Mouse (Mus musculus) frontal cortex, postnatal 25 days (tissue): Measurements from ENCODE around the gene Cpox.
"Not testable (repeated sequence)": the region's sequence is repeated elsewhere in the genome, so short reads cannot be mapped to it uniquely, and the experiment has no call there.

ENCODE experiments used
- DNase-seq, 2 experiments: peaks; one replicate each; pipeline ENCODE4 v3.0.0; 2022; ENCODE audit warnings: low spot score in 2 of 2

Cpox gene

DNA sequence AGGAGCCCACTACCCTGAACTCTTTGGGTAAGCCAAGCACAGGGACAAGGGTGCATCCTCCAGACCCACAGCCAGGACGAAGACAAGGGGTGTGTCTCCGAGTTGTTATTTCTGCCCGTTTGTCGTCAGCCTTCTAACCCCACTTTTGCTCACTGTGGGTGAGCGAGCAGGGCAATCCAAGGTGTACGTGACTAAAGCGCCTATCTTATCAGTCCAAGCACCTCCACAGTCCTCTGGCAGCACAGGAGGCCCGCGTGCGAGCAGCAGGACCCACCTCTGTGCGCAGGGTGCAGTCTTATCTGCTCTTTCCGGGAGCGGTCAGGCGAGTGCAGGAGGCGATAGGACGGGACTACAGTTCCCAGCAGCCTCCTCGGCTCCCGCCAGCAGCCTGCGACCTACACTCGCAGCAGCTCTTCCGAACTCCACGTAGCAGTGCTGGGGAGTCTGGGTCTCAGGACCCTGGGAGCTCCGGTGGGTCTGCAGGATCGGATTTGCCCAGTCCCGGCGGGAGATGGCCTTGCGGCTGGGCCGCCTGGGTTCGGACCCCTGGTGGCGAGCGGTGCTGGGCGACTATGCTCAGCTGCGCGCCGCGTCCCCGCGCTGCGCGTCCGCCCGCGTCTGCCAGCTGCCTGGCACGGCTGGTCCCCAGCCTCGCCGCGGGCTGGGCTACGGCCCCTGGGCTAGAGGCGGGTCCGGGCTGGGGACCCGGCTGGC, at the start of gene Cpox:
Gene Cpox (plus strand): TSS at position 376 of the 714 bp plus-strand sequence.
- DNase-seq: peak; percentile 74 to 76

DNA sequence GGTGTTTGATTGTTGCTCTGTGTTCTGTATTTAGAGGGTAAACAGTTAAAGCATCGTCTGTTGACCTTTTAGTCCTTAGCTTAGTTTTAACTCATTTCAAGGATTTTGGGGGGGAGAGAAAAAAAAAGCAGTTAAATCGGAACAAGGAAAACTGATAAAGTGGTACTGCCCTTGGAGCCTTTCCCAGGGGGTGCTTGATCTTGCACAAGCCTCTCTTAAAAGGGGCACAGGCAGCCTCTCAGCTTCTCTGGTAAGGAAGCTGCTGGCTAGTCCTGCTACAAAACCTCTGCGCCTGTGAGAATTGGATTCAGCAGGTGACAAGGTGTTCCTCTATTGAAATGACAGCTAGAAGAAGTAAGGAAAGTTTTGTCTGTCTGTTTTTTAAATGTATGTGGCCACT, 47.7 kb upstream of the Cpox start:
- DNase-seq: no peak

DNA sequence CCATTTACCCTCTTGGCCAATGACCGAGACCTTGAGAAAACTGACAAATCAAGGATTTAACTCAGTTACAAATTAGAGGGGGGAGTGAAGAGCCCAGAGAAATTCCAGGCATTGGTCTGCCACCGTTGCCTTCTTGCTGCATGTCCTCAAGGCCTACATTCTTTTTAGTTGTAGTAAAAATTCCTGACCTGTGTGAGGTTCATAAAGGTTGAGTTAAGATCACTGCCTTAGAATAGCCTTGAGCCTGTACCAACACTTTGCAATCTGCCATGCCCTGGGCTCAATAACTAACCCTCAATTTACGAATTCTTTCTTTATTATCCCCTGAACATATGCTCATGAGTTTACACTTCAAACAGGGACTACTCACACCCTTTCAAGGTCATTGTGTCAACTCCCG, 47.0 kb upstream of the Cpox start:
- DNase-seq: no peak

DNA sequence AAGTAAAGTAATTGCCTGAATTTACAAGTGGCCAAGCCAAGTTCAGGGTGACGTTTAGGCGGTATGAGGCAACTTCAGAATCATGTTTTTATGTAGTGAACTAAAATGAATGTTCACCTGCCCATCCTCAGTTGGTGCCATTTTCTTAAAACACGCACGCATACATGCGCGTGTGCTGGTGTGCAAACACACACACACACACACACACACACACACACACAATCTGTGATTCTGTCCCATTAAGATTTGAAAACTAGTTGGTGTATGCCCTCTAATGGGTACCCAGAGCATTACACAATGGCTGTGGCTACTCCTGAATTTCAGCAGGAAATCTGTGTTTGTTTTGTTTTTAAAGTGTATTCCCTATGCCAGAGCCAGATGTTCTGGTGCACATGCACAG, 46.1 kb upstream of the Cpox start:
- peak; percentile 9 to 27 for DNase-seq

DNA sequence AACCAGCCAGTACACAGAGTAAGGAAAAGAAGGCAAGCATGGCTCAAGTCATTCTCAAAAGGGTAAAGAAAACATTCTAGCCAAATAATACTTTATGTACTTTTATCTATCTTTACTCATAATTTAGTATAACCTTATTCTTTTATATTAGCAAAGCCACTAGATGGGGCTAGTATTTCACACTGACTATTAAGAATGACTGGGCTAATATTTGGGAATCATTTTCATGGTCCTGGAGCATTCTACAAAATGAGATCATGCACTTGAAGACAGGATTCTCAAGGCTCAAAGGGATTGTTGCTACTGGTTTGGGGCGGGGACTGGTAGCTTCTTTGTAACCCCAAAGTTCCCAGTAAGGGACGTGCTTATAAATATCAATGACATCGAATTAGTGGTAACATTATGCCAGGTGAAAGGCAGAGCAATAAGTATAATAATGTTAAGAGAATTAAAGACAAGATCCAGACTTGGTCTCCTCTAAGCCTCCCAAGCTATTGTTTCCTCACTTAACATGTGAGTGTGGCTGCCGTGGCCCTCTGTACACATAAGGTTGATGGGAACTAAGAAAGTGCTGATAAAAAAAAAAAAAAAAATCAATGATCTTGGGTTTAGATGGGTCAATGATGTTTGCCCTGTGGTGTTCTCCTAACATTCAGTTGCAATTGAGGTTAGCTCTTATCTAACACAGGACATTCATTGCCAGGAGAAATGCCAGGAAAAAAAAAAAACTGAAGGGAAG, 42.3 kb upstream of the Cpox start:
- no peak for DNase-seq

DNA sequence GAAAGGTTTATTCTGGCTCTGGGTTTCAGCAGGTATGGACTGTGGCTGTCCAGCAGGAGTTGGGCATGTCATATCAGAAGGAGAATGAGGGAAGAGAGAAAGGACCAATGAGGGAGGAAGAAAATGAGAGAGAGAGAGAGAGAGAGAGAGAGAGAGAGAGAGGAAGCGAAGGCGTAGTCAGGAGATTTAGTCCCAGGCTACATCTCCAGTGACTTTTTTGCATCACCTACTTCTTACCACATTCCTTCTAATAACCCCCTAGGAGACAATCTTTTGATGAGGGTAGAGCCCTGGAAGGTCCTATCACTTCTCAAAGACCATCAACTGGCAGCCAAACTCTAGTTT, 41.8 kb upstream of the Cpox start:
- DNase-seq: no peak

DNA sequence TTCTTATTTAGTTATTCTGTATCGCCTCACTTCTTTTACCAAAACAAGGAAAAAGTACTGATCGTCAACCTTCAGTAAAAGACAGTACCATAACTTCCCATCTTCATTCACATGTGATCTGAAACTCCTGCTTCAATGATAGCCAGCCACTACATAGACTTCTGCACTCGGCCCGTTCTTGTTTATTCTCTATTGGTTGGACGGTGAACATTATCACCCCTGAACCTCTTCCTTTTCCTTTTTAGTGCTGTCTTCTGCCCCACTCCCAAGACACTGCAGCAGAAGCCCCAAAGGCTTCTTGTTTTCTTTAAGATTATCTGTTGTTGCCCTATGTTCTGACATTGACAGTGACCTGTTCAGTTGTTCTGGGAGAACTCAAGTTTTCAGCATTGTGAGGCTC, 41.1 kb upstream of the Cpox start:
- DNase-seq: no peak

DNA sequence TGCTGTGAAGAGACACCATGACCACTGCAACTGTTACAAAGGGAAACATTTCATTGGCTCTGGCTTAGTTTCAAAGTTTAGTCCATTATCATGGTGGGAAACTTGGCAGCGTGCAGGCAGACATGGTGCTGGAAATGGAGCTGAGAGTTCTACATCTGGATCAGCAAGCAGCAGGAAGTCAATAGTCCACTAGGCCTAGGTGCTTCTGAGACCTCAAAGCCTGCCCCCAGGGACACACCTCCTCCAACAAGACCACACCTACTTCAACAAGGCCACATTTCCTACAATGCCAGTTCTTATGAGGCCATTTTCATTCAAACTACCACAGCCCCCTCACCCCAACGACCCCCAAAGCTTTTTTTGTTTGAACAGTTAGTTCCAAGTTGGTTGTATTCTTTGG, 40.4 kb upstream of the Cpox start:
- DNase-seq: no peak

DNA sequence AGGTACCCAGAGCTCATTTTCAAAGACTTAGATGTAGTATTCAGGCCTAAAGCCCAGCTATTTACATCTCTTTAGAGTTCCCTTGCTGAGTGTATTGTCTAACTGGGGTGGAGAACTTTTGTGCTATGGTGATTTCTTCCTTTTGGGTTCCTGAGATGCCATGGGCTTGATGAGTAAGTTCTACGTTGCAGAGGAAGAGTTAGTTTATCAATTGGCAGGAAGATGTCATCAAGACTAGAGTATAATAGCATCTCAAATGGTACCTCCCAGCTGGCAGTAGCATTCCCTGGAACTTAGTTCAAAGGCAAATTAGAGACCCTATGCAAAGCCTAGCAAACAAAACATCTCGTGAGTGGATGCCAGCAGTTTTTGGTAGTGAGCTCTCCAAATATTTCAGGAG, 34.2 kb upstream of the Cpox start:
- DNase-seq: no peak

DNA sequence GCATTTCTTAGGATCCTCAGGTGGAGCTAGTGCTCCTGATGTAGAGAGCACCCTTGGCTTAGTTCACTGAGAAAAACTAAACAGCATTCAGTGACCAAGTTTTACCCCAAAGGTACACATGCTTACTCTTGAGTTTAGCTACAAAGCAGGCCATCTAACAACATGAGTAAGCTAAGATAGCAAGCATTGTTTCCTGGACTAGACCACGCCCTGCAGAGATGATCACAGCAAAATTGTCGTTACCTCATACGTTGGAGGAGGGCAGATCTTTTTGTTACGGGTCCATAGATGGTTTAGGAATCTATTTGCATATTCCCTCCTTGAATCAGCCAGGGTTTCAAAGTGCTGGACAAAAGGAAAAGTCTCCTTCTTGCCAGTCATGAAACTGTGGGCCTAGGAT, 32.6 kb upstream of the Cpox start:
- no peak for DNase-seq

DNA sequence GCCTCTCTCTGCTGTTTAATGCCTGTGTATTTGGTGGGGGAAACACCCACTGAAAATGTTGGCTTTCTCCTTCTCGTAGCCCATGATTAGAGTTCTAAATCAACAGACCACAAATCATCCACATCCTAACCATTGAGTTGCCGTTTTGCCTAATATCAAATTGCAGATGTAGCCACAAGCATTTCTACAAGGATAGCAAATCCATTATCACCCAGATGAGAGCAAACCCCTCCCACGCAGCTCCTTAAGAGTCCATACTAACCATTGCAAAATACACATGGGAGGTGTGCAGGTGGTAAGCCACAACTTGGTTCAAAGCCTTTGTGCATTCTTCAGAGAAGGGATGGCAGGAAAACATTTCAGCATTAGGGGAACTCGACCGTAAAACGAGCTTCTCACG, 32.1 kb upstream of the Cpox start:
- DNase-seq: no peak

DNA sequence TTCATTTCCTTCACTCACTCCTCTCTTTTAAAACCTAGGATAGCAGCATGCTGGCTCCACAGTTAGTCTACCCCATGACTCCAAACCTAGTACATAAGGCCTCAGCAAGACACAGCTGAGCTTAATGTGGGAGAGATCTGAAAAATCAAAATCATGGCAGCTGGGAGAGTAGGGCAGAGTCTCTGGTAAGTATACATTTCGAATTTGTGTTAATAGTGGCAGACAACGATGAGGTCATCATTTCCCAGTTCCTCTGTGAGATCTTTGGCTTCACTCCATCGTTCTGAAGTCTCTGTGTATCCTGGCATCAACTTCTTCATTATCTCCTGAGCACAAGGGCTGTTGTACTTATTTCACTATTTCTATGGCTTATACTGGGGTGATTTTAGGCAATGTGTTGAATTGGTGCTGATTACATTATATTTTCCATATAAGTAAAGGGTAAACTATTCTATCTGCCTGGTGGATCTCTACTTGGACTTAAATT, 31.4 kb upstream of the Cpox start, which contains the start of gene E330017A01Rik:
Gene E330017A01Rik (minus strand): TSS at position 51 of the 487 bp plus-strand sequence.
- DNase-seq: no peak

DNA sequence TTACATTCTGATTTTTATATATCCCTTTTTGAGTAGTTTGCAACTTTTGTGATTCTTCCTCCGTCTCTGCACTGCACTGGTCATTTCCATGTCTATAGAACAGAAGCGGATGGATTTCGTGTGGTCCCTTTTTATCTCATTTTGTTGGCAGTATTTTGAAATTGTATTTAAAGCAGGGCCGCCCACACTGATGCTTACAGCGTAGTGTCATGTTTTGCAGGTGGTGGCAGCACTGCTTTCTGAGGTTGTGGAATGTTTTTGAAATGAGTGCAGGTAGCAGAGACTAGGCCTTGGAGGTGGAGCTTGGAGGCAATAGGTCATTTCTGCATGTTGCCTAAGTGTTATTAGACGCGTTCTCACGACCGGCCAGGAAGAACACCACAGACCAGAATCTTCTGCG, 20.1 kb upstream of the Cpox start:
- DNase-seq: no peak

DNA sequence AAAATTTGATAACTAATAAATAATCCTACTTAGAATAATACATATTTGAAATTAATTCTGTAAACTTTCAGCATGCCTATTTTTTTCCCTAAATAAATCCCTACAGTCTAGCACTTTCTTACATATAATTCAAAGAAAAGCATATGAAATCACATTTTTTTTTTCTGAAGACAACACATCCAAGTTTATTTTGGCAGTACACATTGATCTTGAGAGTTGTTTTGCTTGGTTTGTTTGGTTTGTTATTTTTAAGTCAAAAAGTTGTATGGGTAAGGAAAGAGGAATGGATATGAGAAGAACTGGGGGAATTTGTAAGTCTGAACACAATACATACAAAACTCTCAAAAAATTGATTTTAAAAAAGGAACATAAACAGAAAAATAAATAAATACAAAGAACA, 14.3 kb upstream of the Cpox start:
- DNase-seq: no peak

DNA sequence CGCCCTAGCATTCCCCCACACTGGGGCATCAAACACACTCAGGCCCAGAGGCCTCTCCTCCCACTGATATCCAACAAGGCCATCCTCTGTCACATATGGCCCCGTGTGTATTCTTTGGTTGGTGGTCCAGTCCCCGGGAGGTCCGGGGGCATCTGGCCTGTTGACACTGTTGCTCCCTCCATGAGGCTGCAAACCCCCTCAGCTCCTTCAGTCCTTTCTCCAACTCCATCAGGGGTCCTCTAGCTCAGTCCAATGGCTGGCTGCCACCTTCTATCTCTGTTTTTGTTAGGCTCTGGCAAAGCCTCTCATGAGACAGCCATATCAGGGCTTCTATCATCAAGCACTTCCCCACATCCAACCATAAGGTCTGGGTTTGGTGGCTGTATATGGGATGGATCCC, 13.6 kb upstream of the Cpox start:
- DNase-seq: no peak

DNA sequence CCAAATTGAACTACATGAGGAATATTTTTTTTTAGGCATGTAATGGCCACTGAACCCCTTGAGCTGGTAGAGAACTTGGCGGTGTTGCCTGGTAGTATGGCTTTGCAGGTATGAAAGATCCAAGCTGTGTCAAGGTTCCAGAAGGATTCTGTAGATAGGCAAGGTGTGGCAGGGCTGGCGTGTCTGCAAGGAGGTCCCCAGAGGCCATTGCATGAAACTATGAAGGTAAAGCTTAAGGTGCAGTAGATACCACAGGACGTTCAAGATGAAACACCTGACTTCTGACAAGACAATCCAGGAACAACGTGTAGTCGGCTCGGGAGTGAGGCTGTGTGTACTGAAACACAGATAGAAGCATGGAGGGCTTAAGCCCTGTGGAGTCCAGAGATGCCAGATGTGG, 11.4 kb upstream of the Cpox start:
- no peak for DNase-seq

DNA sequence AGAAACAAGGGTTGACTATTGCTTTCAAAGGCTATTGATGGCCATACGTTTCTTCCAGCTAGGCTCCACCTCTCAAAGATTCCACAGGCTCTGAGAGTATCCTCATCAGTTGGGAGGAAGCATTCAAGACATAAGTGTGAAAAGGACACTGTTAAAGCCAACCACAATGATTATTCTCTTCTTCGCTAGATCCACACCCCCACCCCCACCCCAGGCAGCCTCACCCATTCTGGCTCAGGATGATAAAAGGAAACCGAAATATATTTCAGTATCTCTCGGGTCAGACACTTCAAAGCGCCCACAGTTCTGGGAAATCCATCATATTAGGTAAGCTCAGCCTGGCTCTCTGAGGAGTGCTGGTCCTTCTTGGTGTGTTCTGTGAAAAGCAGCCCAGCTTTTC, 8.3 kb upstream of the Cpox start:
- no peak for DNase-seq

DNA sequence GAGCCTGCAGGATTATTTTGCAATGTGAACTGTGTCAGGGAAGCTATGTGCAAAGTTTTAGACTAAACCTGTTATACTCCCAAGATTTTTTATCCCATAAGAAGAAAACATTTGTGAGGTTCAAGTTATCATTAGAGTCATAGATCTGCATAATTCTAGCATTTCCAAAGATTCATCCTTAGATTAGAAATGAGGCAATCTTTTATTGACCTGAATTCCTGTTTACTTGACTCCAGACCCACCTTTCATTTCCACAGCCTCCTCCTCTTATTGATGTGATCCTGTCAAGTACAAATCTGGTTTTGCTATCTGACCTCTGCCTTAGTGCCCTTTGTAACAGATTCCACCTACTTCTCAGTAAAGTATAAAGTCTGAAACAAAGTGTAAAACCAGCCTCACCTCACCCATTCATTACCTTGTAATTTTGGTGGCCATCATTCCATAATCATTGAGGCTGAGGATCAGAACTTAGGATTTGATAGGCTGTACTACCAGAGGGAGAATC, 7.8 kb upstream of the Cpox start:
- no peak for DNase-seq

DNA sequence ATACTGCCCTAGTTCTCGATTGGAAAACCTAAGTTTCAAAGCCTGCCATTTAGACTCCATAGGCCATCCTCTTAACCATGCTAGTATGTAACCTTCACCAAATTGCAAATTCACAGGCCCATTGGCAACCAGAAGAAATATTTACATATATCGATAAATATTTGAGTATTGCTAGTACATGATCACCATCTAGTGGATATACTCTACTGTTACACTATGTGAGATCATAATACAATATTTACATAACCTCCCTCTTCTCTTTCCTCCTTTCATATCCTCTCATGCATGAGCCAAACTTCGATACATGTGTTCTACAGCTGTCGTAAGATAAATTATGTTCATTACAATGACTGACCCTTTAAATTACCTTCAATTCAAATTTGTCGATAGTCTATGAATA, 7.1 kb upstream of the Cpox start:
- no peak for DNase-seq

DNA sequence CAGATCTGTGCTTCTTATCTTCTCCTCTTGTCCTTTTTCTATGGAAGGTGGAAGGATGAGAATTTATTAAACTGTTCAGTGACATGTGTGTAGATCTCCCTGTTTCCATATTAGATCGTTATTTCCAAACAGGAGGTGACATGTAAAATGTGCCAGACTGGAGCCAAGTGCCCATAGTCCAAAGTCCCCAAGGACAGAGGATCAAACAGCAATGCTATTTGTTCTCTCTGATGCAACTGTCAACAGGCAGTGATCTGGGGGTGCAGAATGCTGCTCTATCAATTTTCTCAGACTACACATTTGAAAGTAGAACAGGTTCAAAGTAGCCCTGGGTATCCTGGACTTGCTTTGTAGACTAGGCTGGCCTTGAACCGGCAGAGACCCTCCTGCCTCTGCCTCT, 6.3 kb upstream of the Cpox start:
- DNase-seq: no peak

DNA sequence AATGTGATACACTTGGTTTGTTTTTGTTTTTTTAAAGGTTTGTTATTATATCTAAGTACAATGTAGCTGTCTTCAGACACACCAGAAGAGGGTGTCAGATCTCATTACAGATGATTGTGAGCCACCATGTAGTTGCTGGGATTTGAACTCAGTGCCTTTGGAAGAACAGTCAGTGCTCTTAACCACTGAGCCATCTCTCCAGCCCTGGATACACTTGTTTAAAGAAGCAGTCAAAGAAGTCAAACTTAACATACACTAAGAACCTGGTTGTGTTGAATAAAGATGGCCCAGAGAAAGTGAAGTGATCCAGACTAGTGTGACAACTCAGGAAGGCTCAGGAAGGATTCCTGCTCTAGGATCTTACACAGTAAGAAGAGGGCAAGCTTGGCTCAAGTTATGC, 5.0 kb upstream of the Cpox start:
- DNase-seq: not testable (repeated sequence)

DNA sequence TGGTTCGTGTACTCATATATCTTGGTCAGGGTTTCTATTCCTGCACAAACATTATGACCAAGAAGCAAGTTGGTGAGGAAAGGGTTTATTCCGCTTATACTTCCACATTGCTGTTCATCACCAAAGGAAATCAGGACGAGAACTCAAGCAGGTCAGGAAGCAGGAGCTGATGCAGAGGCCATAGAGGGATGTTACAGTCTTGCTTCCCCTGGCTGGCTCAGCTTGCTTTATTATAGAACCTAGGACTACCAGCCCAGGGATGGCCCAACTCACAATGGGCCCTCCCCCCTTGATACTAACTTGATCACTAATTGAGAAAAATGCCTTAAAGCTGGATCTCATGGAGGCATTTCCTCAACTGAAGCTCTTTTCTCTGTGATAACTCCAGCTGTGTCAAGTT, 3.4 kb upstream of the Cpox start:
- not testable (repeated sequence) for DNase-seq

DNA sequence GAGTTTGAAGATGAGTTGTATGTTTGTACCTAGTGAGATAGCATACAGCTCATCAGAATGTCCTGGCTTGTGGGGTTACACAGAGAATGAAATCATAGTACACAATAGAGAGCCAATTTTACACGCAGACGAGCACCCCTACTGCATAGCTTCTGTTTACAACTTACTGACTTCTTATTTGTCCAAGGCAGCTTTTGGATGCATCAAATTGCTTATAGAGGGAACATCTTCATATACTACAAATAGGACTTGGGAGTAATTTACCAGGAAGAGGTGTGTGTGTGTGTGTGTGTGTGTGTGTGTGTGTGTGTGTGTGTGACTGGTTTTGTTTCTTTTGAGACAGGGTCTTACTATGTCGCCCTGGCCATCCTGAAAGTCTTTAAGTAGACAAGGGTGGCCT, 1.5 kb upstream of the Cpox start:
- DNase-seq: no peak
